Mouse (Mus musculus) midbrain, embryonic 14.5 days (tissue): ENCODE measurements around the gene Traf5. TPM values are rescaled to one million over a fixed set of nuclear protein-coding genes. Genes with fewer than 3 reads are reported as not detected.

Experiments used
- ATAC-seq: fragments of 200-750 bp; cut with Nextera tagmentation; 2 replicates; pipeline ENCODE4 v1.8.0; 2017; ENCODE audit warnings: moderate number of reproducible peaks, moderate library complexity; ENCODE audit not compliant: low FRiP score, low TSS enrichment
- DNase-seq: peaks from one replicate; pipeline ENCODE4 v3.0.0-alpha.2; 2015
- H3K27ac ChIP-seq: fragments of 300-500 bp; sonication (generic); replicated peaks from 2 replicates; pipeline ENCODE4 v1.5.1; 2014; ENCODE audit warnings: mild to moderate bottlenecking, low read depth, low read length, moderate library complexity
- H3K27me3 ChIP-seq: fragments of 300-500 bp; sonication (generic); 2 replicates; pipeline ENCODE4 v1.6.1; 2014; ENCODE audit warnings: low read length, control low read depth, mixed read lengths; ENCODE audit not compliant: control insufficient read depth, insufficient read depth
- H3K36me3 ChIP-seq: fragments of 300-500 bp; sonication (generic); 2 replicates; pipeline ENCODE4 v1.6.1; 2014; ENCODE audit warnings: low read length, control low read depth; ENCODE audit not compliant: control insufficient read depth, insufficient read depth
- H3K4me1 ChIP-seq: fragments of 300-500 bp; sonication (generic); 2 replicates; pipeline ENCODE4 v1.6.1; 2014; ENCODE audit warnings: mild to moderate bottlenecking, antibody characterized with exemption, low read length, control low read depth; ENCODE audit not compliant: control insufficient read depth, insufficient read depth
- H3K4me2 ChIP-seq: fragments of 300-500 bp; sonication (generic); 2 replicates; pipeline ENCODE4 v1.6.1; 2014; ENCODE audit warnings: mild to moderate bottlenecking, low read length, moderate library complexity
- H3K4me3 ChIP-seq: fragments of 300-500 bp; sonication (generic); replicated peaks from 2 replicates; pipeline ENCODE4 v1.5.1; 2014; ENCODE audit warnings: low read depth, low read length
- H3K9ac ChIP-seq: fragments of 300-500 bp; sonication (generic); replicated peaks from 2 replicates; pipeline ENCODE4 v1.6.1; 2014; ENCODE audit warnings: mild to moderate bottlenecking, low read length, moderate library complexity
- H3K9me3 ChIP-seq: fragments of 300-500 bp; sonication (generic); 2 replicates; pipeline ENCODE4 v1.6.1; 2016; ENCODE audit warnings: low read length, control low read depth, mixed read lengths; ENCODE audit not compliant: control insufficient read depth
- WGBS: fragments of 180-500 bp; shearing (Covaris S2); extraction: QIAGEN DNeasy Blood & Tissue Kit; methylation state at CpG from one replicate; pipeline ENCODE4 v1.1.7; 2014; 5-methylcytosine and 5-hydroxymethylcytosine counted together
- polyA plus RNA-seq: library from polyadenylated mRNA; unstranded; fragments of >200 nt; fragmentation: Nextera tagmentation; extraction: Ambion mirVana; gene quantifications from 2 replicates; pipeline ENCODE4 v1.2.1, GENCODE M21; 2014

Traf5 gene
- polyA plus RNA-seq, 1 experiment from 2014 or later, result 2.4 TPM

DNA sequence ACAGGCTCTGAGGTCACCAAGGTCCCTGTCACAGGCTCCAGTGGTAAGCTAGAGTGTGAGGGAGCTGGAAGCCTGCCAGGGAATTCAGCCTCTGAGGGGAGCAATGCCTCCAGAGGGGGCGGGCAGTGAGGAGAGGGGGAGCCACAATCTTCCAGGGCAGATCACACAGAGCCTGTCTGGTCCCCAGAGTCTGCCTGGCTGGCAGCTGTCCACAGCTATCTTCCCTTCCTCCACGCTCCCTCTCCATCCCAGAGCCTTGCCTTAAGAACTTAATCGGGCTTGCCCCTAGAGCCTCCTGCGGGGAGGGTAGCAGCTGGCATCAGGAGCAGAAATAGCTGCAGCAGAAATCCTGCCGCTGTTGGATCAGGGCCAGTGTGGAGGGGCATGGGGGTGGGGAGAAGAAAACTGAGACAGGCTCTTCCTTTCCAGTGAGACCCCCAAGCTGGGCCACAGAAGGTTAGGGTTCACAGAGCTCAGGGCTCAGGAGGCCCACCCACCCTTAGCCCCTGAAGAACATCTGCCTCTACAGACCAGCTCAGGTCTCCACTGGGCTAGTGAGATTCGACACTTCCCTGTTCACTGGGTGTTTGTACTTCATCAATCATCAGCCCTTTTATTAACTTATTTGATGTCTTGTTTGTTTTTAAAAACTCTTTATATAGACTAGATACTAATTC is 110.8 kb downstream of the Traf5 start:
- Histone ChIP-seq H3K4me2 (no peak overlapping the region), H3K27ac (peak overlapping the region; percentile 55), H3K36me3 (no peaks in the 10 kb centered on the region), H3K4me1 (peaks cover 22% of the 10 kb centered on the region), H3K27me3 (no peaks in the 10 kb centered on the region), H3K9me3 (no peaks in the 10 kb centered on the region), H3K4me3 (no peak overlapping the region), H3K9ac (no peak overlapping the region)
- 7% methylated on average over 6 of the region's 6 CpGs for WGBS
- ATAC-seq, result peak; percentile 85
- DNase-seq, result peak; percentile 81

DNA sequence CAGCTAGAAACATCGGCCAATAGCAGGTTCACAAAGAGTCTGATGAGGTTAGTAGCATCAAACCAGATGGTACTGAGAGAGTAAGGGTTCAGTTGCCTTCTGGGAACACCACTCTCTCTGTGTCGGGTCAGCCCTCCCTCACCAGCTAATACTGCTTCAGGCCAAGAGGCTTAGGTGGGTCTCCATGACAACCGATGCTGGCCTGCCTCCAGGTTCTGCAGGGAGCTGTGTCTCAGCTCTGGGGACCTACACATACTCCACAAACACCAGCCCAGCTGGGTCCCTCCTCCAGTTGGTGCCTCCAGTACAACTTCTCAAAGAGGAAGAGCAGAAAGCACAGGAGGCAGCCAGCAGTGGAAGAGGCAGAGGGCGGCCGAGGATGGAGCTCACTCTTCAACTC is 115.2 kb downstream of the Traf5 start, which contains the start of gene Rd3:
Gene Rd3, plus strand, starts transcription at position 184 of the 400 bp plus-strand sequence.
- Histone ChIP-seq H3K27ac (0 out of 2 replicates have a peak within 1 kb of the TSS, but pooled peaks have one; percentile 16), H3K9ac (0 out of 2 replicates have a peak within 1 kb of the TSS, but pooled peaks have one; percentile 3), H3K4me1 (peaks cover 22% of the 10 kb centered on the region), H3K27me3 (no peaks in the 10 kb centered on the region), H3K4me3 (no peak within 1 kb of the TSS), H3K36me3 (no peaks in the 10 kb centered on the region), H3K4me2 (no peak within 1 kb of the TSS), H3K9me3 (no peaks in the 10 kb centered on the region)
- peak; percentile 86 for DNase-seq
- 29% methylated on average over 5 of the region's 5 CpGs for WGBS
- ATAC-seq, result peak; percentile 74

DNA sequence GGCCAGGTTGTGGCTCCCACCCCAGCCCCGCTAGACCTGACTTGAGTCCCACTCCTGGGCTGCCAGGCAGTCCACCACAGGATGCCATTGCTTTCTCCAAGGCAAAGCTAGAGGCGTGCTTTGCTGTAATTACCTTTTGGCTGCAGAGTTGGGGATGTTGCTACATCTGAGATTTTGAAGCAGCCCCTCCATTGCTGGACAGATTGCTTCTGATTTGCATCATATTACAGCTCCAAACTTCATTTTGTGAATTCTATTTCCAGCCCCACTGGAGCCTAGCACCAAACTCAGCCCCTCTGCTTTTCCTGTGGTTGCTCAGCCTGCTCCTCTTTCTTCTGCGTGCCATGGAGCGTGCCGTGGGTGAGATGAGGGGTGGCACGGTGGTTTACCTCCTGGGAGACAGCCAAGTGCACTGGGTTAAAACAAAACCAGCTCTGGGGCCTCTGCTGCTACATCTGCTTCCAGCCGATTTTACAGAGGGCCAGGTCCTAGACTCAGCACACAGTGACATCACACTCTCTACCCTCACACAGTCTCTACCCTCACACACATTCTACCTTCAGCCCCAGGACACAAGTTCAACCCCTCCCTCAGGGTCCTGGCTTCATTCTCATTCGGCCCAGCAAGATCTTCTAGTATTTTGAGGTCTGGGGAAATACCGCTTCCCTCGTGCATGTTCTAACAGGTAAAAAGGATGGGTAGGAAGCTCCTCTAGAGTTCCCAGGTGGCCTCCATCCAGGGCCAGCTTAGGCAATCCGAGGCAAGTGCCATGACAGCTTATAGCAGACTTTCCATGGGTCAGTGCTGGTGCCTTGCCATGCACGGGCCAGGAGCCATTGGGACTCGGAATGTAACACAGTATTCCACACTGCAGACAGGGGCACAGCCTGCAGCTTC is 117.6 kb downstream of the Traf5 start:
- Histone ChIP-seq H3K27me3 (no peaks in the 10 kb centered on the region), H3K4me2 (no peak overlapping the region), H3K4me3 (no peak overlapping the region), H3K4me1 (peaks cover 13% of the 10 kb centered on the region), H3K27ac (no peak overlapping the region), H3K9ac (no peak overlapping the region), H3K9me3 (no peaks in the 10 kb centered on the region), H3K36me3 (no peaks in the 10 kb centered on the region)
- ATAC-seq (no peak), DNase-seq (no peak)
- 68% methylated on average over 13 of the region's 13 CpGs for WGBS

DNA sequence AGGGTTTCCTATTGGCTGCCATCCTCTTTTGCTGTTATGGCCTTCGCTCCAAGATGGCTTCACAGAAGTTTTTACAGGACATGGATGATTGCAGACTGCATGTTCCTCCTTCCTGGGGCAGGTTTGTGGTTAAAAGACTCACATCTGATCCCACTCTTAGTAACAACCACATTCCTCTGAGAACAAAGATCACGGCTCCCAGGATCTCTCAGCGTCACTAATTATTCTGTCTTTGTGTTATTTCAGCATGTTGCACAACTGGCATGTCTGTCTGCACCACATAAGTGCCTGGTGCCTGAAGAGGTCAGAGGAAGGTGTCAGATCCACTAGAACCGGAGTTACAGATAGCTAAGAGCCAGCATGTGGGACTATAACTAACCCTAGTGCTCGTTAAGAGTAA is 122.4 kb downstream of the Traf5 start:
- H3K4me2 ChIP-seq, result no peak overlapping the region
- 73% methylated on average over 5 of the region's 5 CpGs for WGBS

DNA sequence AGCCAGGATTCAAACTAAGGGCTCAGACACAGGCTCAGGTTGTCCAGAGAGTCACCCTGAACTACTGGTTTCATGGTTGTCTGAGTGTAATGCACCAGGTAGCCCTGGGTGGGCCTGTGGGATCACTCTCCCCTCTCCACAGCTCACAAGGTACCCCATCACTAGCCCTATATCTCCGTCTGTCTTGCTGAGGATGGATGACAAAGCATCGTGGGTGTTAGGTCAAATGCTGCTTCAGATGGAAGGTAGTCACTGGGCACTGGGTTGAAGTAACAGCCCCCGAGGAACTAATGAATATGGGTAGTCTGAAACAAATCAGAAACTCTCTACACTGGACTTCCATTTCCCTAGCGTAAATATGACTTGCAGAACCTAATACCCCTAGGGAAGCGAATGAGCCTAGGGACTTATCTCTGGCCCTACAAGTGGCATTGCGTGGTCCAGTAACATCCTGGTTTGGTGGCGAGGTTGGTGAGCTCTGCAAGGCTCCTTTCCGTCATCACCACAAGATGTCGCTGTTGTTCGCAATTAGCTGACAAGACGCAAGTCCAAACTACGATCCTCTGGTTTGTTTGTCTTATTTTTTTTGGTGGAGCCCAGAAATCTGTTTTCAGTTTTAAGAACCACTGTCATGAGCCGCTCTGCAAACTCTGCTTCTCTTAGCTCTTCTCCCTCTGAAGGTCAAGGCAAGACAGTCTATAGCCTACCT is 127.4 kb downstream of the Traf5 start:
- Histone ChIP-seq H3K9me3 (no peaks in the 10 kb centered on the region), H3K4me2 (no peak overlapping the region), H3K36me3 (no peaks in the 10 kb centered on the region), H3K27ac (no peak overlapping the region), H3K4me3 (no peak overlapping the region), H3K4me1 (no peaks in the 10 kb centered on the region), H3K27me3 (no peaks in the 10 kb centered on the region), H3K9ac (no peak overlapping the region)
- ATAC-seq (no peak), DNase-seq (peak; percentile 94)
- WGBS, result 19% methylated on average over 13 of the region's 13 CpGs

More for the DNA sequence above, 122.4 kb downstream of the Traf5 start:
- Histone ChIP-seq H3K4me3 (no peak overlapping the region), H3K9ac (no peak overlapping the region), H3K9me3 (no peaks in the 10 kb centered on the region), H3K36me3 (no peaks in the 10 kb centered on the region), H3K4me1 (no peaks in the 10 kb centered on the region), H3K27ac (no peak overlapping the region), H3K27me3 (no peaks in the 10 kb centered on the region)
- ATAC-seq, result no peak
- DNase-seq, result no peak

DNA sequence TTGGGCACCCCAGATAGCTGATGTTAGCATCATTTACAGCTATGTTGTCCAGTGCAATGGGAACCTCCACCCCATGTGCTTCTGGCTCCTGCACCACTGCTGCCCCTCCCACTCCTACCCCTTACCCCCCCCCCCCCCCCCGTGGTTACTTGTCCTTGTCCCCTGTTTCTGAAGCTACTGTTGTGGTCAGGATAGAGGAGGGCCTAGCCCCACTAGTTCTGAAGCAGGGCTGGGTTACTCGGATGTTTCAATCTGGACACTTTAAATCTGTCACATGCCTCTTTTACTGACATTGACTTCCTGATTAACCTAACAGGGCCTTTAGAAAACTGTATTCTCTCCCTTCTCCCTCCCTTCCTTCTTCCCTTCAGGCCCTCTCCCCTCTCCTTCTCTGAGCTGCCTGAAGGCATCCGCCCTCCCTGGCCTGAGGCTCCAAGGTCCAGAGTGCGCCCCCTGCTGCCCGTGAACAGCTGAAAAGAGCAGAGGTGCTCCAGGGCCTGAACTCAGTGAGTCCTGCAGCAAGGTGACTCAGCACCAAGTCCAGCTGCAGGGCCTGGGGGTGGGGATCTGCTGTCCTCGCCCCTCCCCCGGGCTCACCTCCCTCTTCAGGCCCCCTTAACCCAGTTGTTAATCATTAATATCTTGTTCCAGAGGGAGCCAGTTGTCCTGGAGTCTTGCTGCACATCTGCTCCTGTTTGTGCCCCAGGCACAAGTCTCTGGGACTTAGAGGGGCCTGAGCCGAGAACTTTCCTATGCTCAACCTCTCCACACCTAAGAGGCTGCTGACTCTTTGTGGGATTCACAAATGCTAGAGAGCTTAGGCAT is 128.2 kb downstream of the Traf5 start:
- H3K4me3 ChIP-seq, result no peak overlapping the region
- no peak overlapping the region for H3K27ac ChIP-seq
- peak; percentile 83 for DNase-seq
- no peaks in the 10 kb centered on the region for H3K36me3 ChIP-seq
- 21% methylated on average over 8 of the region's 8 CpGs for WGBS
- no peaks in the 10 kb centered on the region for H3K4me1 ChIP-seq
- H3K4me2 ChIP-seq, result no peak overlapping the region
- ATAC-seq, result peak; percentile 64; the same call in 1 of the 2 replicates
- H3K27me3 ChIP-seq, result no peaks in the 10 kb centered on the region
- H3K9ac ChIP-seq, result no peak overlapping the region
- H3K9me3 ChIP-seq, result no peaks in the 10 kb centered on the region

DNA sequence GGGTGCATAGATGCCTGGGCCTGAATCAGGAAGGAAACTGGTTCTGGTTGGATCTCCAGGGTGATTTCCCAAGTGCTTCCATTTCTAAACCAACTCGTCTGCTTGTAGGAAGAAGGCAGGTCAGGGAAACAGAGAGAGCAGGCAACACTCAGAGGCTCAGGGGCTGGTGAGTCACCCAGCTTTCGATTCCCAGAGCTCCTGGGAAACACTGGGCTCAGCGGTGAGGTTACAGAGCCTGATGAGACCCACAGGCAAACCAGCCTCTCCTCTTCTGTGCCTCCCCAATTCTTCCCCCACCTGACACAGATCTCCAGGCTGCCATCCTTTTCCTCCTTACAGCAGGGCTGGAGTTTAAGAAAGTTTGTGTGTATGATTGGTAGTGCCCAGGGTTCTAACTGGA is 128.9 kb downstream of the Traf5 start:
- Histone ChIP-seq H3K4me1 (no peaks in the 10 kb centered on the region), H3K4me3 (no peak overlapping the region), H3K9me3 (no peaks in the 10 kb centered on the region), H3K27ac (no peak overlapping the region), H3K4me2 (no peak overlapping the region), H3K9ac (no peak overlapping the region), H3K27me3 (no peaks in the 10 kb centered on the region), H3K36me3 (no peaks in the 10 kb centered on the region)
- no peak for DNase-seq
- WGBS, result 78% methylated on average over 3 of the region's 3 CpGs
- no peak for ATAC-seq

DNA sequence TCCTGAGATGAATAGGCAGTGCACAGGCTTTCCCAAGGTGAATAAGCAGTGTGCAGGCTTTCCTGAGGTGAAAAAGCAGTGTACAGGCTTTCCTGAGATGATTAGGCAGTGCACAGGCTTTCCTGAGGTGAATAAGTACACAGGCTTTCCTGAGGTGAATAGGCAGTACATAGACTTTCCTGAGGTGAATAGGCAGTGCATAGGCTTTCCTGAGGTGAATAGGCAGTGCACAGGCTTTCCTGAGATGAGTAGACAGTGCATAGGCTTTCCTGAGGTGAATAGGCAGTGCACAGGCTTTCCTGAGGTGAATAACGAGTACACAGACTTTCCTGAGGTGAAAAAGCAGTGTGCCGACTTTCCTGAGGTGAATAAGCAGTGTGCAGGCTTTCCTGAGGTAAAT is 131.4 kb downstream of the Traf5 start:
- Histone ChIP-seq H3K27me3 (no peaks in the 10 kb centered on the region), H3K9ac (no peak overlapping the region), H3K4me3 (no peak overlapping the region), H3K36me3 (no peaks in the 10 kb centered on the region), H3K4me2 (no peak overlapping the region), H3K9me3 (no peaks in the 10 kb centered on the region), H3K4me1 (no peaks in the 10 kb centered on the region), H3K27ac (no peak overlapping the region)
- WGBS, result 70% methylated on average over 2 of the region's 2 CpGs
- ATAC-seq (no peak), DNase-seq (no peak)
